ENCODE assay signal across 13 mouse cellular contexts in the genomic region with DNA sequence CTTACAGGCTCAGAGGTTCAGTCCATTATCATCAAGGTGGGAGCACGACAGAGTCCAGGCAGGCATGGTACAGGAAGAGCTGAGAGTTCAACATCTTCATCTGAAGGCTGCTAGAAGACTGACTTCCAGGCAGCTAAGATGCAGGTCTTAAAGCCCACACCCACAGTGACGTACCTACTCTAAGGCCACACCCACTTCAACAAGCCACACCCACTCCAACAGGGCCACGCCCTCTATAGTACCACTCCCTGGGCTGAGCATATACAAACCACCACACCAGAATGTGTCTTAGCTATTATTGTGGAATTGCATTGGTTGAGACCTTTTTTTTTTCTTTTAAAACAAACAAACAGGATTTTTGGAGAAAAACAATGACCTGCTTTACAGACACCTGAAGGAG. TPM values are rescaled to one million over a fixed set of nuclear protein-coding genes. Genes with fewer than 3 reads are reported as not detected.
DNase-seq lines count a peak whose midpoint lies in the region; ATAC-seq and TF ChIP-seq lines count a peak whose summit lies in the region.
"Had no signal": no experiment of that assay in that cellular context is flagged by ENCODE, and none has a peak within 500 bp of the region (broad histone marks: within the 10 kb centered on the region; RNA-seq: fewer than 3 reads in every experiment).

No protein-coding gene starts in this region.

- no peak for TF ChIP-seq CTCF in kidney, postnatal 0 days (IDR thresholded peaks at IDR 0.05; ENCODE audit: low read depth)

- WGBS in kidney, postnatal 0 days, result 58% methylated on average over 3 of the region's 3 CpGs
- WGBS in liver, embryonic 16.5 days (ENCODE audit: insufficient replicate concordance), result 39% methylated on average over 3 of the region's 3 CpGs
- 59% methylated on average over 3 of the region's 3 CpGs for WGBS in neural tube, embryonic 15.5 days

- no peaks in the 10 kb centered on the region for H3K9me3 ChIP-seq in kidney, postnatal 0 days (replicated peaks; ENCODE audit: low read length)
- H3K9me3 ChIP-seq in liver, embryonic 16.5 days (replicated peaks; ENCODE audit: control insufficient read depth, low read length), result no peaks in the 10 kb centered on the region
- H3K9me3 ChIP-seq in neural tube, embryonic 15.5 days (replicated peaks), result no peaks in the 10 kb centered on the region
- H3K9me3 ChIP-seq: midbrain, embryonic 13.5 days had no signal

- ATAC-seq in kidney, postnatal 0 days (replicated peaks; ENCODE audit: low FRiP score, low read depth), result no peak
- peak; percentile 51; the same call in 1 of the 2 replicates for ATAC-seq in liver, embryonic 16.5 days (ENCODE audit: low read depth)
- no peak for ATAC-seq in neural tube, embryonic 15.5 days (ENCODE audit: low FRiP score)
- ATAC-seq: midbrain, embryonic 13.5 days had no signal

- no peak overlapping the region for H3K4me3 ChIP-seq in kidney, postnatal 0 days (replicated peaks; ENCODE audit: low read depth, low read length)
- H3K4me3 ChIP-seq in liver, embryonic 16.5 days (ENCODE audit: low read depth, low read length), result no peak overlapping the region
- no peak overlapping the region for H3K4me3 ChIP-seq in neural tube, embryonic 15.5 days (replicated peaks)
- H3K4me3 ChIP-seq: heart, adult 2 months; layer of hippocampus, adult 2 months; midbrain, embryonic 13.5 days had no signal

- no peaks in the 10 kb centered on the region for H3K4me1 ChIP-seq in kidney, postnatal 0 days (replicated peaks; ENCODE audit: insufficient read depth, low read length)
- no peaks in the 10 kb centered on the region for H3K4me1 ChIP-seq in liver, embryonic 16.5 days (ENCODE audit: control insufficient read depth, low read depth, low read length)
- no peaks in the 10 kb centered on the region for H3K4me1 ChIP-seq in neural tube, embryonic 15.5 days
- H3K4me1 ChIP-seq: midbrain, embryonic 13.5 days had no signal

- H3K36me3 ChIP-seq in kidney, postnatal 0 days (ENCODE audit: insufficient read depth, low read length), result no peaks in the 10 kb centered on the region
- H3K36me3 ChIP-seq in liver, embryonic 16.5 days (ENCODE audit: control insufficient read depth, insufficient read depth), result no peaks in the 10 kb centered on the region
- H3K36me3 ChIP-seq in neural tube, embryonic 15.5 days, result no peaks in the 10 kb centered on the region
- H3K36me3 ChIP-seq: midbrain, embryonic 13.5 days had no signal

- H3K27me3 ChIP-seq in kidney, postnatal 0 days (ENCODE audit: insufficient read depth, low read length), result no peaks in the 10 kb centered on the region
- no peaks in the 10 kb centered on the region for H3K27me3 ChIP-seq in liver, embryonic 16.5 days (ENCODE audit: control insufficient read depth, insufficient read depth, low read depth, low read length)
- H3K27me3 ChIP-seq in neural tube, embryonic 15.5 days (replicated peaks), result no peaks in the 10 kb centered on the region
- H3K27me3 ChIP-seq: midbrain, embryonic 13.5 days had no signal

- H3K27ac ChIP-seq in kidney, postnatal 0 days, result no peak overlapping the region
- H3K27ac ChIP-seq in liver, embryonic 16.5 days (ENCODE audit: low read length), result no peak overlapping the region
- H3K27ac ChIP-seq in neural tube, embryonic 15.5 days (replicated peaks), result no peak overlapping the region
- H3K27ac ChIP-seq: heart, adult 2 months; layer of hippocampus, adult 2 months; midbrain, embryonic 13.5 days had no signal

- peak; percentile 23 for DNase-seq in kidney, postnatal 0 days (ENCODE audit: low spot score)
- no peak for DNase-seq in kidney, postnatal 36 days
- DNase-seq in CD4-positive helper T cell, adult 2 months (ENCODE audit: low read depth, low spot score), result peak; percentile 35
- DNase-seq in c-Kit-positive CD71-positive TER-119-negative erythroid progenitor cells, embryonic 14.5 days (ENCODE audit: low read depth), result peak; percentile 68
- no peak for DNase-seq in adrenal gland, postnatal 25 days
- no peak for DNase-seq in frontal cortex, postnatal 36 days (ENCODE audit: low spot score in 2 of 2)
- DNase-seq: heart, adult 2 months; kidney, adult 18-20 months; right cerebral cortex, postnatal 4 days had no signal

- H3K4me2 ChIP-seq in kidney, postnatal 0 days (ENCODE audit: low read length), result no peak overlapping the region
- H3K4me2 ChIP-seq in liver, embryonic 16.5 days (ENCODE audit: low read depth, low read length), result no peak overlapping the region
- no peak overlapping the region for H3K4me2 ChIP-seq in neural tube, embryonic 15.5 days
- H3K4me2 ChIP-seq: midbrain, embryonic 13.5 days had no signal

- no peak overlapping the region for H3K9ac ChIP-seq in kidney, postnatal 0 days (ENCODE audit: low read depth, low read length)
- no peak overlapping the region for H3K9ac ChIP-seq in liver, embryonic 16.5 days (ENCODE audit: low read depth, low read length)
- H3K9ac ChIP-seq in neural tube, embryonic 15.5 days (replicated peaks), result no peak overlapping the region
- H3K9ac ChIP-seq: midbrain, embryonic 13.5 days had no signal

RNA-seq across cellular contexts. Expression of a gene that starts 34.8 kb away (rescaled TPM):
- polyA plus RNA-seq in kidney, postnatal 0 days (2015; fragmentation: Nextera tagmentation; extraction: Ambion mirVana), result 80.5 and 89.7 TPM in 2 replicates
- 21.9 and 22.8 TPM in 2 replicates for polyA plus RNA-seq in liver, embryonic 16.5 days (2015; fragmentation: Nextera tagmentation; extraction: Ambion mirVana)
- 53.3 and 58.5 TPM in 2 replicates for total RNA-seq in adrenal gland, postnatal 25 days (2021)
- 50.5 and 63.8 TPM in 2 replicates for polyA plus RNA-seq in neural tube, embryonic 15.5 days (2015; fragmentation: Nextera tagmentation; extraction: Ambion mirVana)

RNA-seq across cellular contexts. Expression of a gene that starts 34.9 kb away (rescaled TPM):
- polyA plus RNA-seq in kidney, postnatal 0 days (2015; fragmentation: Nextera tagmentation; extraction: Ambion mirVana), result 28.6 and 30.8 TPM in 2 replicates
- polyA plus RNA-seq in liver, embryonic 16.5 days (2015; fragmentation: Nextera tagmentation; extraction: Ambion mirVana), result 16.9 and 21.2 TPM in 2 replicates
- total RNA-seq in adrenal gland, postnatal 25 days (2021), result 68.2 and 75.7 TPM in 2 replicates
- polyA plus RNA-seq in neural tube, embryonic 15.5 days (2015; fragmentation: Nextera tagmentation; extraction: Ambion mirVana), result 35.5 and 39.5 TPM in 2 replicates

RNA-seq across cellular contexts. Expression of a gene that starts 56.6 kb away (rescaled TPM):
- 1.4 and 1.6 TPM in 2 replicates for polyA plus RNA-seq in kidney, postnatal 0 days (2015; fragmentation: Nextera tagmentation; extraction: Ambion mirVana)
- polyA plus RNA-seq in liver, embryonic 16.5 days (2015; fragmentation: Nextera tagmentation; extraction: Ambion mirVana), result 0.56 and 0.98 TPM in 2 replicates
- 0.21 and 0.62 TPM in 2 replicates for total RNA-seq in adrenal gland, postnatal 25 days (2021)
- 0.56 and 0.64 TPM in 2 replicates for polyA plus RNA-seq in neural tube, embryonic 15.5 days (2015; fragmentation: Nextera tagmentation; extraction: Ambion mirVana)

Comparison
In these comparisons a context has a peak if more than half of its experiments do, and no peak if none do; other contexts are left out.
1. DNase-seq: peak in kidney, postnatal 0 days (single experiment), CD4-positive helper T cell, adult 2 months (single experiment) and c-Kit-positive CD71-positive TER-119-negative erythroid progenitor cells, embryonic 14.5 days (single experiment); none in kidney, postnatal 36 days (0 of 2), adrenal gland, postnatal 25 days (single experiment) and frontal cortex, postnatal 36 days (0 of 2).